Mouse (Mus musculus): ENCODE data around the gene Arhgap30. TPM values are rescaled to one million over a fixed set of nuclear protein-coding genes. Genes with fewer than 3 reads are reported as not detected.

The Arhgap30 gene
- polyA plus RNA-seq, 1 experiment from 2014 or later: 3.3 TPM

DNA sequence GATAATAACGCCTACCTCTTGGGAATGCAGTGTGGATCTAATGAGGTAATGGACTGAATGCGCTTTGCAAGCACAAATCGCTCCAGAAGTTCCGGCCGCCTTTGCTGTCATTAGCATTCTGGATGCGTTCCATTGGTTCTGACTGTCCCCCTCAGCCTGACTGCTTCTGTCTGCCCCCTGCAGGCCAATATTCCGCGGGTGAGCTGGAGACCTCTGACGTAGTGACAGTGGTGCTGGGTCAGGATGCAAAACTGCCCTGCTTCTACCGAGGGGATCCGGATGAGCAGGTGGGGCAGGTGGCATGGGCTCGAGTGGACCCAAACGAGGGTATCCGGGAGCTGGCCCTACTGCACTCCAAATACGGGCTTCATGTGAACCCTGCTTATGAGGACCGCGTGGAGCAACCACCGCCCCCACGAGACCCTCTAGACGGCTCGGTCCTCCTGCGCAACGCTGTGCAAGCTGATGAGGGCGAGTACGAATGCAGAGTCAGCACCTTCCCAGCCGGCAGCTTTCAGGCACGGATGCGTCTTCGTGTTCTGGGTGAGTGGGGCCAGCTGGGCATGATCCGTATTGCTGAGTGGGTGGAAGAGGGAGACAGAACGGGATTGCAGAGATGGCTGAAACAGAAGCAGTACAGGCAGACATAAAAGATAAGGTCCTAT is 8.7 kb upstream of the Arhgap30 start:
- ATAC-seq (ENCODE audit: low read depth) (peak; percentile 67), DNase-seq (peak; percentile 56)
- H3K4me1 ChIP-seq (replicated peaks): peaks cover 14% of the 10 kb centered on the region
- H3K9ac ChIP-seq: no peak overlapping the region
- no peaks in the 10 kb centered on the region for H3K9me3 ChIP-seq (replicated peaks)
- H3K27me3 ChIP-seq: peaks cover 32% of the 10 kb centered on the region
- H3K36me3 ChIP-seq: no peaks in the 10 kb centered on the region
- no peak overlapping the region for H3K27ac ChIP-seq
- no peak overlapping the region for H3K4me3 ChIP-seq (replicated peaks)
- H3K4me2 ChIP-seq: peak overlapping the region; percentile 44
- 6% methylated on average over 31 of the region's 31 CpGs for WGBS (ENCODE audit: insufficient replicate concordance)

DNA sequence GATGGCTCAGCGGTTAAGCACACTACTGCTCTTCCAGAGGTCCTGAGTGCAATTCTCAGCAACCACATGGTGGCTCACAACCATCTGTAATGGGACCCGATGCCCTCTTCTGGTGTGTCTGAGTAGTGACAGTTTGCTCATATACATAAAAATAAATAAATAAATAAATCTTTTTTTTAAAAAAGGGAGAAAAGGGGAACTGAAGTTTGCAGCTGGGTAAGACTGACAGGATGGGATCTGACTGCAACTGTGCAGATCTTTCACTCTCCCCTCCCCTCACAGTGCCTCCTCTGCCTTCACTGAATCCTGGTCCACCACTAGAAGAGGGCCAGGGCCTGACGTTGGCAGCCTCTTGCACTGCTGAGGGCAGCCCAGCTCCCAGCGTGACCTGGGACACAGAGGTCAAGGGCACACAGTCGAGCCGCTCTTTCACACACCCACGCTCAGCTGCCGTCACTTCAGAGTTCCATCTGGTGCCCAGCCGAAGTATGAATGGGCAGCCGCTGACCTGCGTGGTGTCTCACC is 6.6 kb upstream of the Arhgap30 start:
- no peak for DNase-seq
- Histone ChIP-seq H3K4me1 (replicated peaks) (peaks cover 8% of the 10 kb centered on the region), H3K9me3 (replicated peaks) (no peaks in the 10 kb centered on the region), H3K36me3 (no peaks in the 10 kb centered on the region), H3K27me3 (peaks cover 32% of the 10 kb centered on the region), H3K9ac (no peak overlapping the region), H3K27ac (no peak overlapping the region), H3K4me2 (no peak overlapping the region), H3K4me3 (replicated peaks) (no peak overlapping the region)
- 69% methylated on average over 11 of the region's 11 CpGs for WGBS (ENCODE audit: insufficient replicate concordance)
- ATAC-seq (ENCODE audit: low read depth): no peak

DNA sequence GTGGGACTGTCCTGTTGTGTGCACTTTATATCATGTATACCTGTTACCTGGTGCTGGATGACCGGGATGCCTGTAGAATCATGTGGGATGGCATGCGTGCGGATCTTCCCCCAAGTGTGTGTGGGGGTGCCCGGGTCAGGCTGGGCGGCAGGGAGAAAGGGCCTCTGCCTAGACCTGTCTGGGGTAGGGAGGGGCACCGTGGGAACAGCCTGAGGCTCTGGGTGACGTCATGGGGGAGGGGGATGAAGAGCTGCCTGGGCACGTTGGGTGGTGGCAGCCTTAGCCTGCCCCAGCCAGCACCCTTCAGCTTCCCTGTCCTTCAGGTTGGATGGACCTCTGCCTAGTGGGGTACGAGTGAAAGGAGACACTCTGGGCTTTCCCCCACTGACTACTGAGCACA is 4.4 kb upstream of the Arhgap30 start:
- Histone ChIP-seq H3K4me1 (replicated peaks) (peaks cover 15% of the 10 kb centered on the region), H3K4me3 (replicated peaks) (no peak overlapping the region), H3K9ac (no peak overlapping the region), H3K27ac (no peak overlapping the region), H3K4me2 (no peak overlapping the region), H3K36me3 (no peaks in the 10 kb centered on the region), H3K27me3 (peaks cover 26% of the 10 kb centered on the region), H3K9me3 (replicated peaks) (no peaks in the 10 kb centered on the region)
- no peak for ATAC-seq (ENCODE audit: low read depth)
- DNase-seq: no peak
- 59% methylated on average over 9 of the region's 9 CpGs for WGBS (ENCODE audit: insufficient replicate concordance)

DNA sequence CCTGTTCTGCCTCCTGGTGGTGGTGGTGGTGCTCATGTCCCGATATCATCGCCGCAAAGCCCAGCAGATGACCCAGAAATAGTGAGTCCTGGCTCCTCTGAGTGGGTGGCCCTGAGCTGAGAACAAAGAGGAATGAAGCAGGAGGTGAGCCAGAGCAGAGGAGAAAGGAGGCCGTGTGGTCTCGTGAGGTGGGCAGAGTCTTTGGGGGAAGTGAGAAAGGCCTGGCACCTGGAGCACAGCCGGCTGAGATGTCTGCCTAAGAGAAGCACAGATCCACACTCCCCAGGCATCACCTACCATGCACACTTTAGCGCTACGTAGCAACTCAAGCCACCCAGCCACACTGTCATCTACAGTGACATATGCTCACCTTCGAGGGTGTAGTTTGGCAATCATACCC is 3.6 kb upstream of the Arhgap30 start:
- 60% methylated on average over 9 of the region's 9 CpGs for WGBS (ENCODE audit: insufficient replicate concordance)
- Histone ChIP-seq H3K9ac (no peak overlapping the region), H3K4me3 (replicated peaks) (no peak overlapping the region), H3K27me3 (peaks cover 18% of the 10 kb centered on the region), H3K27ac (no peak overlapping the region), H3K4me2 (no peak overlapping the region), H3K9me3 (replicated peaks) (no peaks in the 10 kb centered on the region), H3K36me3 (no peaks in the 10 kb centered on the region), H3K4me1 (replicated peaks) (peaks cover 16% of the 10 kb centered on the region)
- ATAC-seq (ENCODE audit: low read depth) (no peak), DNase-seq (no peak)

DNA sequence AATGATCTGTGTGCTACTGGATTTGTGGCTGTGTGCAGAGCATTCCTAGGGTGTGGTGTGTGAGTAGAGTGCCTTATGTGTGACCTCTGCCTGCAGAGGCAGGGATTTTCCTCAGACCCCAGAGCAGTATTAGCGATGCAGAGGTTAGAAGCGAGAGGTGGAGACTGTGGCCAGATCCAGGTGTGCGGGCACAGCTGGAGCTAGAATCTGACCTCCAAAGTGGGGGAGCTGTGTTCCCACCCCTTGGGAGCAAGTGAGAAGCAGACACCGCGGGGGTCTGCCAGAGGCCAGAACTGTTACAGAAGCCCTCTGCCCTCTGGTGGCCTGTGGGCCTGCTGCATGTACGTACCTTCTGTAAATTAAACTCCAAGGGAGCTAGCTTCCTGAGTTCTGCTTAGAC is 1.7 kb upstream of the Arhgap30 start:
- Histone ChIP-seq H3K9ac (no peak overlapping the region), H3K27me3 (peaks cover 8% of the 10 kb centered on the region; the same call in 1 of the 2 replicates), H3K27ac (no peak overlapping the region), H3K4me3 (replicated peaks) (no peak overlapping the region), H3K4me1 (replicated peaks) (peaks cover 18% of the 10 kb centered on the region), H3K4me2 (no peak overlapping the region), H3K9me3 (replicated peaks) (no peaks in the 10 kb centered on the region), H3K36me3 (no peaks in the 10 kb centered on the region)
- 39% methylated on average over 6 of the region's 6 CpGs for WGBS (ENCODE audit: insufficient replicate concordance)
- ATAC-seq (ENCODE audit: low read depth) (no peak), DNase-seq (no peak)

DNA sequence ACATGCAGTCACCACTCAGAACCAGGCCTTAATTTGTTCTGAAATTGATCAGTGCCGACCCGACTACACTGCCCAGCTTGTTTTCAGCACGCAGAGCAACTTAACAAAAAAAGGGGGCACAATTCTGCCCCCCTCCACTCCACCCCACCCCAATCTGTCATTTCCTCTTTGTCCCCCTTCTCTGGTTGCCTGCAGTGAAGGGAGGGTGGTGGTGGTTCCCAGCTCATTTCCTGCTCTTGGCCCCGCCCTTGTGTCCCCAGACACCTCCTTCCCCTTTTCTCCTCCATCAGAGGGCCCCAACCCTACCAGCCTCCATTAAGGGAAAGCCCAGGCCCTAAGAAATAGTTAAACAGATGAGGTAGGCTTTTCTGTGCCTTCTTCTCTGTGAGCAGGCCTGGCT is 1.3 kb downstream of the Arhgap30 start:
- Histone ChIP-seq H3K27me3 (no peaks in the 10 kb centered on the region), H3K9me3 (replicated peaks) (no peaks in the 10 kb centered on the region), H3K36me3 (no peaks in the 10 kb centered on the region), H3K9ac (peak overlapping the region; percentile 36), H3K27ac (peak overlapping the region; percentile 61; the same call in 1 of the 2 replicates), H3K4me3 (replicated peaks) (peak overlapping the region; percentile 45), H3K4me1 (replicated peaks) (peaks cover 18% of the 10 kb centered on the region), H3K4me2 (peak overlapping the region; percentile 62)
- ATAC-seq (ENCODE audit: low read depth) (peak; percentile 40; the same call in 1 of the 2 replicates), DNase-seq (no peak)
- 16% methylated on average over 4 of the region's 4 CpGs for WGBS (ENCODE audit: insufficient replicate concordance)

DNA sequence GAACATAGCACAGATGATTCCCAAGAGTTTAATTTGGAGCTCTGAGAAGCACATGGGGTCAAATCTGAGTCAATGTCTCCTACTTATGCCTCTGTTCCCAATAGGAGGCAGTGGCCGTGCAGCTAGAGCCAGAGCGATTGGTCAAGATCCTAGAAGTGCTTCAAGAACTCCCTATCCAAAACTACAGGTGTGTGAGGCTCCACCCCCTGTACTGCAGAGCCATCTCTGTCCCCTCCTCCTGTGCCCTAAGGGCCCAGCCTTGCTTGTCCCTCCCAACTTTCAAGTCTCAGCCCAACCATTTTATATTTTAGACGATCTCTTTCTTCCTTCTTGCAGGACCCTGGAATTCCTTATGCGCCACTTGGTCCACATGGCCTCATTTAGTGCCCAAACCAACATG is 13.1 kb downstream of the Arhgap30 start:
- no peak for DNase-seq
- WGBS (ENCODE audit: insufficient replicate concordance): 82% methylated on average over 4 of the region's 4 CpGs
- Histone ChIP-seq H3K9ac (no peak overlapping the region), H3K27ac (no peak overlapping the region), H3K27me3 (no peaks in the 10 kb centered on the region), H3K4me3 (replicated peaks) (no peak overlapping the region), H3K4me2 (no peak overlapping the region), H3K9me3 (replicated peaks) (no peaks in the 10 kb centered on the region), H3K4me1 (replicated peaks) (no peaks in the 10 kb centered on the region), H3K36me3 (no peaks in the 10 kb centered on the region)
- no peak for ATAC-seq (ENCODE audit: low read depth)

DNA sequence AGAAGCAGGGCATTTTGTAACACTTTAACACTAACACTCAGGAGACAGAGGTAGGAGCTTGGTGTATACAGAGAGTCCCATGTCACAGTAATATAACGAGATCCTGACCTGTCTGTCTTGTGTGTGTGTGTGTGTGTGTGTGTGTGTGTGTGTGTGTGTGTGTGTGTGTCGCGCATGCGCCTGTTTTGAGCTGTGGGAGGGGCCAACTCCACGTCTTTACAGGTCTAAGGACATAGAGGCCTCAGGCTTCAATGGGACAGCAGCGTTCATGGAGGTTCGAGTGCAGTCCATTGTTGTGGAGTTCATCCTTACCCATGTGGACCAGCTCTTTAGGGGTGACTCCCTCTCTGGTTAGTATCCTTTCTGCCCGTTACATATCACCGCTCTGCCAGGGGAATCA is 14.2 kb downstream of the Arhgap30 start:
- Histone ChIP-seq H3K27ac (no peak overlapping the region), H3K9ac (no peak overlapping the region), H3K4me1 (replicated peaks) (no peaks in the 10 kb centered on the region), H3K36me3 (no peaks in the 10 kb centered on the region), H3K9me3 (replicated peaks) (no peaks in the 10 kb centered on the region), H3K4me2 (no peak overlapping the region), H3K27me3 (no peaks in the 10 kb centered on the region), H3K4me3 (replicated peaks) (no peak overlapping the region)
- DNase-seq: no peak
- no peak for ATAC-seq (ENCODE audit: low read depth)
- 72% methylated on average over 7 of the region's 9 CpGs for WGBS (ENCODE audit: insufficient replicate concordance)

DNA sequence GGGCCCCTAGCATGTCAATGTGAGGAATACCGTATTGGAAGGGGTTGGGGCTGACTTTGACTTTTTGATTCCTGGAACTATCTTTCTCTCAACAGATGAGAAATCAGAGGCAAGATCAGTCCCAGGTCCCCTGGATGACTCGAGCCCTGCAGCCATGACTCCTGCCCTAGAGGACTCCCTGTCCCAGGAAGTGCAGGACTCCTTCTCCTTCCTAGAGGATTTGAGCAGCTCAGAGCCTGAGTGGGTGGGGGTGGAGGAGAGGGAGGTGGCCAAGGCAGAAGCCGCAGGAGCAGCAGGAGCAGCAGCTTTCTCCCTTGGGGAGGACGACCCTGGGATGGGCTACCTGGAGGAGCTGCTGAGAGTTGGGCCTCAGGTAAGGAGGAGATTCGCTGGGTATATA is 18.5 kb downstream of the Arhgap30 start:
- Histone ChIP-seq H3K27me3 (peaks cover 15% of the 10 kb centered on the region), H3K36me3 (no peaks in the 10 kb centered on the region), H3K9ac (no peak overlapping the region), H3K4me1 (replicated peaks) (peaks cover under 1% of the 10 kb centered on the region; the same call in 1 of the 2 replicates), H3K4me3 (replicated peaks) (no peak overlapping the region), H3K27ac (no peak overlapping the region), H3K4me2 (no peak overlapping the region), H3K9me3 (replicated peaks) (no peaks in the 10 kb centered on the region)
- ATAC-seq (ENCODE audit: low read depth) (no peak), DNase-seq (no peak)
- WGBS (ENCODE audit: insufficient replicate concordance): 66% methylated on average over 5 of the region's 5 CpGs

DNA sequence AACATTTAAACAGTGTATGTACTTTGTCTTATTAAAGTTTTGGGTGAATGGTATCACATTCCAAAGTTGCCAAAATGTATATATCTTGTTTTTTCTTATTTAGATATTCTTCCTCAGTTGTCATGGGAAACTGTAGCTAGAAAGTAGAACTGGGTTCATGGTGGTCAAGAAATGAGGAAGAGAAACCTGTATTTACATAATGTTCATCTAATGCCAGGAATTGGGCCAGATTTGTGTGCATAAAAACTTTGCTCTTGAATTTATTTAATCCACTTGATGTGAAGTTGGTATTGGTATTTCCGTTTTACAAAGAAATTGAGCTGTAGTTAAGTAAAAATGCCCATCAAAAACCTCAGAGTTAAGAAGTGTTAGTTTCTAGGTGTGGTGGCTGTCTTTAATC is 21.5 kb downstream of the Arhgap30 start:
- ATAC-seq (ENCODE audit: low read depth) (no peak), DNase-seq (no peak)
- H3K36me3 ChIP-seq: peaks cover 2% of the 10 kb centered on the region
- peaks cover 27% of the 10 kb centered on the region for H3K4me1 ChIP-seq (replicated peaks)
- WGBS (ENCODE audit: insufficient replicate concordance): 78% methylated on average over 1 of the region's 1 CpGs
- no peak overlapping the region for H3K27ac ChIP-seq
- H3K4me3 ChIP-seq (replicated peaks): no peak overlapping the region
- H3K9me3 ChIP-seq (replicated peaks): no peaks in the 10 kb centered on the region
- H3K27me3 ChIP-seq: peaks cover 15% of the 10 kb centered on the region
- no peak overlapping the region for H3K4me2 ChIP-seq
- no peak overlapping the region for H3K9ac ChIP-seq

DNA sequence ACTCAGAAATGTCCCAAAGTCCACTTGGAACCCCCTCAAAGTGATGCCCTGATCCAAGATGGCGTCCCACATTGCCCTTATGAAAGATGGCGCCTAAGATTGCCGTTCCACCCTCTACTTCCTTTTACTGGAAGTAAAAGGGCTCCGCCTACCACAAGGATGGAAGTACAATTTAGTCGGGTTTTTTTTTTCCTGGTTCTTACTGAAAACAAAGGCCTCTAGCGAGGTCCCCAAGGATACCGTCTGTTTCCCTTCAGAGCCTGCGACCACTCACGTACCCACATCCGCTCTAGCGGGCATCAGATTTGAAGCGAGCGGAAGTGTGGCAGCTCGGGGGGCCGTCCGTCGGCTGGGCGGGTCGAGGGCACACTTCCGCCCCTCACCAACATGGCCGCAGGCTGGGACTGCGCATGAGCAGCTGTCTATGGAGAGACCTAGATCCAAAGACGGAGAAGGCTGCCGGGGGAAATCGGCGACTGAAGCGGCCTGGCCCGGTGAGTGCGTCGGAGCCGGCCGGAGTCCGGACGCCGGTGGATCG is 22.3 kb downstream of the Arhgap30 start, which contains the start of gene Usf1:
Gene Usf1, plus strand, starts transcription at position 367 of the 538 bp plus-strand sequence.
- peaks cover 27% of the 10 kb centered on the region for H3K4me1 ChIP-seq (replicated peaks)
- peak within 1 kb of the TSS; percentile 81 for H3K4me2 ChIP-seq
- under 1% methylated on average over 36 of the region's 36 CpGs for WGBS (ENCODE audit: insufficient replicate concordance)
- H3K9ac ChIP-seq: peak within 1 kb of the TSS; percentile 96
- peaks cover 9% of the 10 kb centered on the region for H3K36me3 ChIP-seq
- H3K9me3 ChIP-seq (replicated peaks): no peaks in the 10 kb centered on the region
- peaks cover 15% of the 10 kb centered on the region for H3K27me3 ChIP-seq
- DNase-seq: peak; percentile 88
- peak within 1 kb of the TSS; percentile 96 for H3K4me3 ChIP-seq (replicated peaks)
- peak within 1 kb of the TSS; percentile 60 for H3K27ac ChIP-seq
- ATAC-seq (ENCODE audit: low read depth): peak; percentile 96
